Comparison of ENCODE assay signal across 8 mouse cellular contexts in the genomic region with DNA sequence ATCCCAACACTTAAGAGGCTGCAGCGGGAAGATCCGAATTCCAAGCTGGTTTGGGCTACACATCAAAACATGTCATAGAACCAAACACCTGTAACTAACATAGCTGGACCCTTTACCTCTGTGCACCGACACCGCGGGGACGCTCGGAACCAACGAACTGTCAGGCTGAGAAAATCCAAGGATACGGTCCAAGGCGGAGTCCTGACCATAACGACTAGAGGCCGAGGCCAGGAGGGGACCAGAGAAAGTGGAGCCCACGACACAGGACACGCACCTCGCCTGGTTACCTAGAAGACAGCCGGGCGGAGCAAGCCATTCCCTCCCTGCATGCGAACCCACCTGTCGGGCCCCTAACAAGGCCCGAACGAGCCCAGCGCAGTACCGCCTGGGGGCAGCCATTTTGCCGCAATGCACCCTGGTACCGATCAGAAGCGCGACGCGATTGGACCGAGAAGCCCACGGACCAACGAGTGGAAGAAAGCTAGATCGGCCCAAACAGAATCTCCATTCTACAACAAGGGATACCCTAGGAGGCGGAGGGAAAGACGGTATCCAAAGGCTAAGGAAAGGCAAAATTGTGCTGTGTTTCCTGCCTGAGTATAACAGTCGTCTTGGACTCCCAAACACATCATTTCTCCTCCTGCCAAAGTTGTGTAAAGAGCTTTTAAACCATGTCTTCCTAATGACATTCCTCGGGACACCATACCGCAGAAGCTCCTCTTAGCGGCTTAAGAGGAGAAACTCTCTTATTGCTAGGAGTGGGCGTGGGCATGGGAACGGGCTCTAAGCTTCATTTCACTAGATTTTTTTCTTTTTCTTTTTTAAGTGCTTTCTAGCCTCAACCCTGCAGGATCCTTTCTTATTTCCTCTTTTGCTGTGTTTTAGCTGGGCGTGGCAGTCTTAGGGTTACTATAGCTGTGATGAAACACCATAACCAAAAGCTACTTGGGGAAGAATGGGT. TPM values are rescaled to one million over a fixed set of nuclear protein-coding genes. Genes with fewer than 3 reads are reported as not detected.
DNase-seq lines count a peak whose midpoint lies in the region; ATAC-seq and TF ChIP-seq lines count a peak whose summit lies in the region.

TSS of gene Eral1 (minus strand) at position 423 of the 961 bp plus-strand sequence.

- H3K27ac ChIP-seq in gastrocnemius, adult 2 months: peak within 1 kb of the TSS; percentile 86
- peak within 1 kb of the TSS; percentile 79 for H3K27ac ChIP-seq in hindbrain, postnatal 0 days
- peak within 1 kb of the TSS; percentile 45 for H3K27ac ChIP-seq in left cerebral cortex, adult 2 months

- peak; percentile 98 for ATAC-seq in common myeloid progenitor, adult 5-6 weeks (replicated peaks; ENCODE audit: low read depth, poor library complexity, severe bottlenecking)
- ATAC-seq in hindbrain, postnatal 0 days: peak; percentile 98
- ATAC-seq in megakaryocyte, adult 5-6 weeks (ENCODE audit: poor library complexity, severe bottlenecking): peak; percentile 99

- peak within 1 kb of the TSS; percentile 88 for H3K4me2 ChIP-seq in hindbrain, postnatal 0 days (ENCODE audit: low read depth, low read length)

- H3K36me3 ChIP-seq in hindbrain, postnatal 0 days (ENCODE audit: insufficient read depth, low read length): peaks cover 18% of the 10 kb centered on the region

- H3K27me3 ChIP-seq in hindbrain, postnatal 0 days (ENCODE audit: insufficient read depth, low read length): no peaks in the 10 kb centered on the region

- H3K4me1 ChIP-seq in hindbrain, postnatal 0 days (ENCODE audit: insufficient read depth, low read length): 0 out of 2 replicates have a peak, but pooled peaks cover 11% of the 10 kb centered on the region

- WGBS in hindbrain, postnatal 0 days: 2% methylated on average over 42 of the region's 42 CpGs

- H3K9ac ChIP-seq in hindbrain, postnatal 0 days (replicated peaks; ENCODE audit: low read length): peak within 1 kb of the TSS; percentile 75

- H3K9me3 ChIP-seq in hindbrain, postnatal 0 days (ENCODE audit: low read length): no peaks in the 10 kb centered on the region

- 0 out of 2 replicates have a peak, but pooled peaks have one; percentile 8 for TF ChIP-seq CTCF in gastrocnemius, adult 2 months (IDR thresholded peaks at IDR 0.05)
- TF ChIP-seq CTCF in hindbrain, postnatal 0 days (IDR thresholded peaks at IDR 0.05; ENCODE audit: low read depth): peak; percentile 19; the same call in 1 of the 2 replicates
- no peak; the same call in none of the 2 replicates for TF ChIP-seq CTCF in left cerebral cortex, adult 2 months (IDR thresholded peaks at IDR 0.05)

- intact Hi-C loops in gastrocnemius, adult 2 months (cut with DNase I): no loop called here
- intact Hi-C loops in left cerebral cortex, adult 2 months (cut with DNase I): loop anchor here (1.0 to 5.0 kb wide), 2 partner anchors 14 to 72 kb away; partner anchors contain the start of gene Fam222b

- peak; percentile 75 for DNase-seq in WW6 (ENCODE audit: low read depth, low spot score)
- DNase-seq in gastrocnemius, adult 2 months: peak; percentile 88
- peak; percentile 95 for DNase-seq in hindbrain, postnatal 0 days (ENCODE audit: low spot score)
- peak; percentile 80 to 83 for DNase-seq in left cerebral cortex, adult 2 months (ENCODE audit: extremely low spot score in 1 of 2, low spot score in 2 of 2)
- DNase-seq in right cerebral cortex, postnatal 10 days (ENCODE audit: low spot score in 2 of 2): peak; percentile 91 to 92
- DNase-seq in urinary bladder, postnatal 25 days (ENCODE audit: low spot score): peak; percentile 74

- peak within 1 kb of the TSS; percentile 97 for H3K4me3 ChIP-seq in gastrocnemius, adult 2 months
- peak within 1 kb of the TSS; percentile 85 for H3K4me3 ChIP-seq in hindbrain, postnatal 0 days (ENCODE audit: low read length)
- peak within 1 kb of the TSS; percentile 96 for H3K4me3 ChIP-seq in left cerebral cortex, adult 2 months

RNA-seq across cellular contexts. Expression of gene Eral1, which starts in this region (rescaled TPM):
- total RNA-seq in common myeloid progenitor, adult 5-6 weeks (2017): 19.3 and 25.5 TPM in 2 replicates
- 10 to 100 TPM; 18.8 to 26.2 TPM for total RNA-seq in gastrocnemius, adult 2 months (2021)
- 38.4 and 40.3 TPM in 2 replicates for total RNA-seq in hindbrain, postnatal 0 days (2014; rRNA removed)
- 25.7 and 26.9 TPM in 2 replicates for polyA plus RNA-seq in hindbrain, postnatal 0 days (2015; fragmentation: Nextera tagmentation; extraction: Ambion mirVana)
- 10 to 100 TPM; 18.9 to 19.0 TPM for total RNA-seq in left cerebral cortex, adult 2 months (2021)
- 14.1 and 19.2 TPM in 2 replicates for total RNA-seq in megakaryocyte, adult 5-6 weeks (2015)
- total RNA-seq in megakaryocyte, adult 5-6 weeks (2017): 20.9 and 22.1 TPM in 2 replicates

Comparison
In these comparisons a context has a peak if more than half of its experiments do, and no peak if none do; other contexts are left out.
1. Peak in every context shown above with its lines: DNase-seq, ATAC-seq, H3K4me3 ChIP-seq and H3K27ac ChIP-seq.